Mouse (Mus musculus) monocyte, adult 59 days (primary cell): ENCODE data around the gene Nipsnap1. TPM values are rescaled to one million over a fixed set of nuclear protein-coding genes. Genes with fewer than 3 reads are reported as not detected.

Source experiments
- total RNA-seq, 2 experiments: library from RNA; stranded (reverse); gene quantifications; one replicate each; pipeline ENCODE4 v1.2.4; 2023

Gene Nipsnap1
- total RNA-seq, result 1 to 10 TPM; 4.2 to 4.9 TPM

DNA sequence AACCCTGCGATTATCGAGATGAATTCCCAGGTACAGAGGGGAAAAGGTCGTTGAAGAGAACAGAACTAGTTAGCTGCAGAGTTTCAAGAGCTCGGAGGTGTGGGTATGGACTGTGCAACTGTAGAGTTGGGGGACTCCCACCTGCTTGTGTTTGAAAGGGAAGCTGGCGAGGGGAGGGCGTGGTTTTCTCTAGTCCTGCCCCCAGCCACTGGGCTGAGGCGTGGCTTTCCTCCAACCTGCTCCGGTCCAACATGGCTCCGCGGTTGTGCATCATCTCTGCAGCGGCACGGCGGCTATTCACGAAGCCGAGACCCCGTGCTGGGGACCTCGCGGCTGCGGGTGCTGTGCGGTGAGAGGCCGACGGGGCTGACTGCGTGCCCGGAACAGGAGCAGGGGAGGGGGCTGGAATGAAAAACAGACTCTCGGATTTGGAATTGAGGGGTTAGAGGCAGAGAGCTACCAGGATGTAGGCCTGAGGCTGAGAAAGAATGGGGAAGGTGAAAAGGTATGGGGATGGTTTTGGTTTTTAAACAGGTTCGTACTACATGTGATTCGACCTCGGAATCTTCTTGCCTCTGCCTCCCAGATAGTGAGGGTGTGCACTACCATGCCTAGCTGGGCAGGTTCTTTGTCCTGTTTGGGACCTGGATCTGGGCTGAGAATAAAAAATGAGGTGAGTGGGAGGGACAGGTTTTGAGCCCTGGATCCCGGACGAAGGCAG, at the start of gene Nipsnap1:
Nipsnap1 (plus strand) TSS at position 197 of the 721 bp plus-strand sequence.

GRCm38 (mm10) chr11:4849258-4849943, 24.4 kb upstream of the Nipsnap1 start, which contains the start of gene Nf2:
Gene Nf2, minus strand, starts transcription at chr11:4849536.

GRCm38 (mm10) chr11:4894848-4895816, 21.4 kb downstream of the Nipsnap1 start, which contains the start of gene Thoc5:
Gene Thoc5, plus strand, starts transcription at chr11:4895320.

Other genes with a start within 250 kb of the Nipsnap1 start
- gene Ascc2, start 236.2 kb upstream of the Nipsnap1 start, total RNA-seq, result 10 to 100 TPM; 28.3 to 31.2 TPM
- gene Uqcr10, start 169.6 kb upstream of the Nipsnap1 start, total RNA-seq, result 100 to 1,000 TPM; 118 to 123 TPM
- 10 to 100 TPM; 30.9 to 31.4 TPM for gene Zmat5, start 169.3 kb upstream of the Nipsnap1 start, total RNA-seq
- not detected for gene Cabp7, start 127.2 kb upstream of the Nipsnap1 start, total RNA-seq
- 10 to 100 TPM; 33.9 to 40.7 TPM for gene Nf2, start 24.4 kb upstream of the Nipsnap1 start, total RNA-seq
- 10 to 100 TPM; 31.9 to 32.2 TPM for gene Thoc5, start 21.4 kb downstream of the Nipsnap1 start, total RNA-seq
- gene Nefh, start 74.1 kb downstream of the Nipsnap1 start, total RNA-seq, result not detected
- 10 to 100 TPM; 50.2 to 62.6 TPM for gene Ap1b1, start 112.9 kb downstream of the Nipsnap1 start, total RNA-seq
- not detected for gene Rasl10a, start 184.2 kb downstream of the Nipsnap1 start, total RNA-seq
- gene Gas2l1, start 191.4 kb downstream of the Nipsnap1 start, total RNA-seq, result 10 to 100 TPM; 28.8 to 33.1 TPM
- gene Rhbdd3, start 225.0 kb downstream of the Nipsnap1 start, total RNA-seq, result 10 to 100 TPM; 10.6 to 11.0 TPM
- gene Ewsr1, start 225.3 kb downstream of the Nipsnap1 start, total RNA-seq, result 100 to 1,000 TPM; 439 to 473 TPM